Mouse (Mus musculus) hindlimb bud, embryonic 11.5 days (tissue): Measurements from ENCODE around the gene Tbcd.

ENCODE experiments used
- DNase-seq: peaks from one replicate; pipeline ENCODE4 v3.0.0-alpha.2; 2012; ENCODE audit warnings: low read depth, low spot score; ENCODE audit errors: extremely low spot score

The Tbcd gene

DNA sequence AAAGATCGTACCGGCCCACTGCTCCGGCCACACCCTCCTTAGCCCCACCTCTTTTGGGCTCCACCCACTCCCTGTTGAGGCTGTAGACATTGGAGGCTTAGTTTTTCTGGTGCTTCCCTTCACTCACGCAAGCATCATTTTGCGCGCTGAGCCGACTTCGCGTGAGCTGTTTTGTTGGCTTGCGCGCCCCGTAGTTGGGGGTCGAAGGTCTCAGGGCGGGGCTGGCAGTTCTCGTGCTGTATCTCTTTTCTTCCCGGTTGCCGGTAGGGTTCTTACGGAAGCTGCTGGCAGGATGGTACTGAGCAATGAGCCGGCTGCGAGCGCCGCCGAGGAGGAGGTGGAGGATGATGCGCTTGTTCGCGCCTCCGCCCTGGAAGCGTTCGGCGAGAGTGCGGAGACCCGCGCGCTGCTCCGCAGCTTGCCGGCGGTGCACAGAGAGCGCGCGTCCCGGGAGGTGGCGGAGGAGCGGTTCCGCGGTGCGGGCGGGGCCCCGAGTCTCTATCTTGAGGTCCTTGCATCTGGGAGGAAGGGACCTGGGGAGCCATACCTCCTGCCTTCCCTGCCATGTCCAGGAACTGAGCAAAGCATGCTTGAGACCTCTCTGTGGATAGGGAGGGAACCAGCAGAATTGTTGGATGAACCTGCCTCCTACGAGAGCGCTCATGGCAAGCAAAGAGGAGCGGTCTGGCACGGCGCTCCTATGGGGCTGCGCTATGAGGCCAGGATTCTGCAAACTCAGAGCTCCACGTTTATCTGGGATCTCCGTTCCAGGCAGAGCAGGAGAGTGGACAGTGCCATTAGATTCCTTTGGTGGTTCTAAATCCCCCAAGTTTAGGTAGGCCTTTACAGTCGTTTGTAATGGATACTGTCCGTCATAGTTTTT lies at the start of gene Tbcd:
TSS of gene Tbcd (plus strand) at position 197 of the 883 bp plus-strand sequence.
- peak; percentile 66 for DNase-seq

GRCm38 (mm10) chr11:121407366-121408155 lies 44.2 kb upstream of the Tbcd start:
- DNase-seq = no peak

- no peak for DNase-seq
These were observed 37.0 kb upstream of the Tbcd start for GRCm38 (mm10) chr11:121414762-121415161.

- no peak for DNase-seq
These were observed 36.4 kb upstream of the Tbcd start for GRCm38 (mm10) chr11:121415351-121415750.

GRCm38 (mm10) chr11:121417971-121418370 lies 33.8 kb upstream of the Tbcd start:
- no peak for DNase-seq

DNA sequence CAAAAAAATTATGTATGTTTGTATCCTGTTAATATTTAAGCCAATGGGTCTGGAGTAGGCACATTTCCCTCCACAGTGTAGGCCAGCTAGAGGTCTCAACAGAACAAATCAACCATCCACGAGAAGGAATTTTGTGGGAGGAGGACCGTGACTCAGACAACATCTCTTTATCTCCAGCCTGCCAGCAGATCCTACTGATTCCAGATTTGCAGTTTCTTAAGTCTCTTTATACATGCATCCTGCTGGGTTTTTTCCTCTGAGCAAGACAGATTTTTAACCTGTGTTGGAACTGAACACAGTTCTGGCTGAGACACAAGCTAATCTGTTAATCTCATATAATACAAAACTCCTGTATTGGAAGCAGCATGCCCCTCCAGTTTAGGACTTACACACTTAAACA lies 32.8 kb upstream of the Tbcd start:
- no peak for DNase-seq

DNA sequence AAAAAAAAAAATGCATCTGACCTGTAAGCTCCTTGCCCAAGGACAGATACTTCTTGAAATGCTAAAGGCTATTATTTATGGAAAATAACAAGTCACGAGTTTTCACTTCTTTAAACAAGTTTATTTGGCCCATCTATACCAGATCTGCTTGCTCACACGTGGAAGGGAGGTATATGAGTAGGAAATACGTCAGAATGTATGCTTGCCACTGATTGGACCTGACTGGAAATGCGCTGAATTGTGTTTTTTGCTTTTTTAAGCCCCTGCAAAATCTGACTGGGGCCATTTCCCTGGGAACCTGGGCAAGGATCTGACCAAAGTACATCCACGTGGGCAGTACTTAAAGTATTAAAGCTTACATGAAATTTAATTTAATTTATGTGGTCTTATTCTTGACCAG lies 31.4 kb upstream of the Tbcd start:
- no peak for DNase-seq

DNA sequence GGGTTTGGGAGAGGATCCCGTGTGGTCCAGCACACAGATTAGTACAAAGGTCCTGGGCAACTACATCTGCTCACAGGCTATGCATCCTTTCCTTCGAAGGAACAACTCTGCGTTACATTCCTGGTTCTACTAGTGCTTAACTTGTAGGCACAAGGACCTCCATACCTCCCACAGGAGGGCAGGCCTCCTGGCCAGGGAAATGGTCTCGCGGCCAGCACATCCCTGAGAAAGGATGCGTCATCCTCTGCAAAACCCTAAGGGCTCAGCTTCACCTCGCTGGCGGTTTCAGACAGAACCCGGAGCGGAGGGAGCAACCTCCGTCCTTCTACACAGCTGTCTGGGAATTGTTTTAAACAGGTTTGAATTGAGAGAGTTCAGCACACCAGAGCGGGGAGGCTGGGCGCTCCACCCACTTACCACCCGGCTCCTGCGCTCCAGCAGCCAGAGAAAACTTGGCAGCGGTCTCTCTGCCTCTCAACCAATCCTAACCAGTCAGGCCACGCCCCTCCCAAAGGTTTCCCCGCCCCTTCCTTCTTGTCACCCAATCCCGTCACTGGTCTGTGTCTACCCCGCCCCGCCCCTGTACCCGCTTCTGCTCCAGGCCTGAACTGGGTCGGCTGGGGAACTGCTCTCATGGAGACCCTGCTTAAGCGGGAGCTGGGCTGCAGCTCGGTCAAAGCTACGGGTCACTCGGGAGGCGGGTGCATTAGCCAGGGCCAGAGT lies 30.8 kb upstream of the Tbcd start, which contains the start of gene Fn3krp:
TSS of gene Fn3krp (plus strand) at position 572 of the 723 bp plus-strand sequence.
- DNase-seq = peak; percentile 93

DNA sequence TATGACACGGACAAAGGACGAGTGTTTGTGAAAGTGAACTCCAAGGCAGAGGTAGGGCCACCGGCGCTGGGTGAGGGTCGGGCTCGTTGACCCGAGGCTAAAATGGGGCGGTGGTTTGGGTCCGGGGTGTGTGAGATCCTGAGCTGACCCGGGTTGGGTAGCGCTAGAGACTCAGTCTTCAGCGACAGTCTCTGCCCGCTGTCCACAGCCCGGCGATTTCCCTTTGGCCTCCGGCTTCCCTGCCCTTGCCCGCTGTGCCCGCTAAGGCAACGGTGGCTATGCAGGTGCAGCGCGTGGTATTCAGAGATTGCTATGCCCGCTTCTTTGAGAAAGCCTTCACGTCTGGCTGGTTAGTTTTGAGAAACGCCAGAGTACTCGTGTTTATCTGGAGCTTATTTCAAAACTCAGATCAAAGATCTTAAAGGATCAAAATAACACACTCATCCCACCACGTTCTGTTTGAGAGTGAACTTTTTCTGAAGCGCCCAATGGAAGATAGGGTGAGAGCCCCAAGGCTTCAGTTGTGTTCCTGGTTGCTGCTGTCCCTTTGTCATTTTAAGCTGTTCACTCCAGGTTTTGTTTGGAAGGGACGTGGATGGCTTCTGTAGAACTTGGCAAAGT lies 30.1 kb upstream of the Tbcd start:
- no peak for DNase-seq

DNA sequence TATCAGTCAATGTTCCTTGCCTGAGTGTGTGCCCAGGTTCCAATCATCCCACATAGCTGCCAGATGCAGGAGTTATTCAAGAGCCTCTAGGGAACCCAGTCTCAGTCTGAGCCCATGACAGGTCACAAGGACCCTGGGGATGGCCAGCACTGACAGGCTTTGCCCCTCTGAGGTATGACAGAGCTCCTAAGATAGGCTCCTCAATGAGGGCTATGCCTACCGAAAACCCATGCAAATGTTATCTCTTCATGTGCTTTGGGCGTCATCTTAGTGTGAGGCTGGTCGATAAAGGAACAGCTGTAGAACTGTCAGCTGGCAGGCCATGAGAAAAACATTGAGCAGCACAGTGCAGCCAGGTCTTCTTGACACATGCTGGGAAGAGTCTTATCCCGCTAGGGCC lies 18.4 kb upstream of the Tbcd start:
- DNase-seq = no peak

DNA sequence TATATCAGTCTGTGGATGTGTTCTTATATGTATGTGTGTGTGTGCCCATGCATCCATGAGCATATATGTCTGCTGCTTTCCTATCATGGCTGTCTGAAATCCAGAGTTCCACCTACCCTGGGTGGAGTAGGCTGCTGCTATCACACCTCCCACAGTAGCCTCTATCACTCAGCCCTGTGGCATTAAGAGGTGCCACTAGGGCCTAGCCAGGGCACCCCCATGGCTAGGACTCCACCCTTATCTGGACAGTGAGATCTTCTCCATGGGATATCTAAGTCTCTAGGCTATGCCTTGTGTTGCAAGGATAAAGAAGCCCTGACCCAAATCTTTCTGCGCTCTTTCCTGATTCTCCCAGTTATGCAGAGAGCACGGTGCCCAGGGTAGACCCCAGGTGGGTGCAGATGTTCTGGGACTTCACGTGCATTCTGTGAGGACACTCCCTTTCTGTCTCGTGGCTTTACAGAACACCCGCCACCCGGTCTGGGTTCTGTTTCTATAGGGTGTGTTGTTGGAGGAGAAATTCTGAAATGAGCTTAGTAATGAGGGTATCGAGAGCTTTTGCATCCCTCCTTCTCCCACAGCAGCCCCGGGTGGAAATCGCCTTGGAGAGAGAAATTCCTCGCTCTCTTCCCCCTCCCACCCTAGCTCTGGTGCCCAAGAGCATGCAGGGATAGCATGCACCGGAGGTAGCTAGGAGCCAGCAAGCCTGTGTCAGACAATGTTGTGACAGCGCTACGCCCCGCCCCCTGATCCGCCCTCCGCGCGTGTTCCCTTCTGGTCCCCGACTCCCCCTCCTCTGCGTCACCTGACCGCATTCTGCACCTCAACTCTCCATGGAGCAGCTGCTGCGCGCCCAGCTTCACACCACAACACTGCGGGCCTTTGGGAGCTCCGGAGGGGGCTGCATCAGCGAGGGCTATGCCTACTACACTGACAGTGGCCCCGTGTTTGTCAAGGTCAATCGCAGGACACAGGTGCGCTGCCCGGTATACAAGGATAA lies 17.3 kb upstream of the Tbcd start, which contains the start of gene Fn3k:
TSS of gene Fn3k (plus strand) at position 758 of the 1,000 bp plus-strand sequence.
- DNase-seq = no peak

GRCm38 (mm10) chr11:121437236-121437635 lies 14.5 kb upstream of the Tbcd start:
- DNase-seq = no peak

GRCm38 (mm10) chr11:121439686-121440292 lies 12.0 kb upstream of the Tbcd start:
- no peak for DNase-seq

DNA sequence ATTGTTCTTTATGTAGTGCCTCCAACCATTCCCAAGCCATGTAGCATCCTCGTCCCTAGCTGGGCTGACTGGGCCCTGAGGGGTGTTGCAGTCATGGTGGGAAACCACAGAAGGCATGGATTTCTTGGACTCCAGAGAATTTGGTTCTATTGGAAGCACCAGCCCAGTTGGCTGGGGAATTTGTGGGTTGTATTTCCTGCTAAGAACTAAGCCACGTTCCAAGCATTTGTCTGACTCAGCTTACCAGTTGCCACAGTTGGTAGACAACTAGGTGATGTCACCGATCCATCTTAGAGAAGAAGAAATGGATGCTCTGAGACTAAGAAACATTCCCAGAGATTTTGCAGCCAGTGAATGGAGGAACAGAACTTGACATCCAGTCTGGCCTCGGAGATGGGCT lies 10.1 kb upstream of the Tbcd start:
- no peak for DNase-seq

DNA sequence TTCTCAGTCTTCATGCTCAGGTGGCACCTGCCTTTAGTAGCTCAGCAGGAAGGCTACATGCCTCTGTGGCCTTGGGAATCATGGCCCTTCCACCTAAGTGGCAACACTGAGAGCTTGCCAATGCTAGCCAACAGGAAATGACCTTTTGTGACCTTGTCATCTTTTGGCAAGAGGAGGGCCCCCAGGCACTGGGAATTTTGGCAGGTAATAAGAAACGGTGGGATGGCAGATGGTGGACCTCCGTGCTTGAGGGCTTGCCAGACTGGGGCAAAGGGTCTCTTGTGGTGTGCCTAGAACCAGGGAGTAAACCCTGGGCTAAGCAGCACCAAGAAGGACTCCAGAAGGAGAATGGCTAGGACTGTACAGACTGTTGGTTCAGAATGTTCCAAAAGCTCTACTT lies 9.7 kb upstream of the Tbcd start:
- DNase-seq = no peak

DNA sequence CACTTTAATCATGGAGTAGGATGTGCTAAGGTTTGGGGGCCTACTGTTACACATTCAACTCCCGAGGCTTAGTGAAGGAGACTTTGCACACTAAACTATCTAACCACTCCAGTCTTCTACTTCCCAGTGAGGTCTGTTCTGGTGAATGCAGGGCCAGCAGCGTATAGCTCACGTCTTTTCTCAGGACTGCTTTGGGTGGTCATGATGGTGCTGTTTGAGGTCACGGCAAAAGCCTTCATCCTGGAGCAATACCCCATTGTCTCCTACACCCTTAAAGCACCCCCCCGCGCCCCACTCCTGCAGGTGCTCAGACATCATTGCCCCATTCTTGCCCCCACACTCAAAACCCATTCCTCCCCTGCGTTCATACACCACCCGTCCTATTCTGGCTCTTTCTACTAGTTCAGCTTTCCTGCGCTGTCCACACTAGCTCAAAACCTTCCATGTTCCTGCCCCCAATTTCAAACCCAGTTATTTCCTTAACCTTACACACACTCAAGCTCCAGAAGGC lies 478 bp upstream of the Tbcd start:
- DNase-seq = no peak

GRCm38 (mm10) chr11:121457874-121458273 lies 6.1 kb downstream of the Tbcd start:
- DNase-seq = no peak

GRCm38 (mm10) chr11:121467408-121467807 lies 15.7 kb downstream of the Tbcd start:
- no peak for DNase-seq

DNA sequence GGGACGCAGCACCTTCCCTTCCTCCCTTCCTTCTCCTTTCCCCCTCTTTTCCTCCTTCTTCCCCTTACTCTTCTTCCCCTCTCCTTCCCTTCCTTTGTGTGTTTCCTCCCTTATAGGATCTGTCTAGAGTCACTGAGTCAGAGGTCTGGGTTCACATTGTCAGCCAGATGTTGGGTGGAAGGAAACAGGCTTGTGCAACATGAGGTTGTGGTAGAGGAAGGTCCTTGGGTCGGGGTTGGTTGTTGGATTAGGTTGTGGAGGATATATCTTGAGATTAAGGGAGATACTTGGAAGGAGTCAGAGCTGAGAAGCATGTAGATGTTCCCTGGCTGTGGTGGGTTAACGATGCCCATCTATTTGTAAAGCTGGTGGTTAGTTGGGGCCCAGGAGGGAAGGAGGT lies 23.1 kb downstream of the Tbcd start:
- no peak for DNase-seq
